Mouse (Mus musculus): ENCODE measurements around the gene Gm26897.

The Gm26897 gene

DNA sequence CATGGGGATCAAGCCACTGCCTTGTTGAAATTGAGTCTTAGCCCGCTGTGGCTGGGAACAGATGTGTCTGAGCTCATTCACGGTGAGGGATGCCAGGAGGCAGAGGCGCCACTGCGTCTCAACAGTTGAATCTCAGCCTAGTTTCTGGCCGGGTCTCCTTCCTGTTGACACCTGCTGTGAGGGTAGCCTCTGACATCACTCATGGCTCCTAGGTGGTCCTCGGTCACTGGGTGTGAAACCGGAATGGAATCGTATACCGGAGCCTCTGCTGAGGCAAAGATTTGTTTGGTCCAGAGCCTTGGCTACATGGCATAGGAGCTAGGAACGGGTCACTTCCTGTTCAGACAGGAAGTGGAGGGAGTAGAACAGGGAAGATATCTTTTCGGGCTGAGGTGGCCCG is at the start of gene Gm26897:
TSS of gene Gm26897 (plus strand) at position 74 of the 400 bp plus-strand sequence.
- no peak for DNase-seq

DNA sequence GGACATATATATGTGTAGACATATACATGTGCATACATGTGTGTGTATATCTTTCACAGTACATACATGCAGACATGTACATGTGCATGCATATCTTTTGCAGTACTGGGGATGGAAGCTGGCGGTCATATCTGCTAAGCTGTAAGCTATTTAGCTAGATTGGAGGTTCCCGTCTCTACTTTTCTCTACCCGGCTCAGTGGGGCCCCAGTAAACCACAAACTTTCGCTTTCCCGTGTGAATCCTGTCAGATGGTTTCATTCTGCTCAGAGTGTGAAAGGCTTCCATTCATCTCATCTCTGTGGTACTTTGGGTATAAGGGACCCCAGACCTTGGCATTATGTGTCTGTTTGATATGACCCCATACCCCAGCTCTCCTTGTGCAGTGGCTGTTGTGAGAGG is 46.4 kb upstream of the Gm26897 start:
- no peak for DNase-seq

DNA sequence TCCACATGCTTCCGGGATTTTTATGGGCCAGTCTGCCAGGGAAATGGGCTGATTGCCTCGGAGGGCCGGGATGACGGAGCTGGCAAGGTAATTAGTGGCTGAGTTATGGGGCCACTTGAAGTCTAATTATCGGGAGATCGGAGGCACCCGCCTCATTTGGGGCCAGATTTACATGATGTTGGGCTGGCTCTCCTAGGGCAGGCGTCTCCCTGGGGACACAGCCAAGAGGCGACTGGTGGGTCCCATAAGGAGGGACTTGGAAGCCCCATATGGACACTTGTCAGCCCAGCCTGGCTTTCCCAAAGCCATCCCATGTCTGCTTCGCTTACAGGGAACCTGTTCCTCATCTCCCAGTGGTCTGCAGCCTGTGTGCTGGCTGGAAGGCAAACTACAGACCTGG is 45.1 kb upstream of the Gm26897 start:
- no peak for DNase-seq

DNA sequence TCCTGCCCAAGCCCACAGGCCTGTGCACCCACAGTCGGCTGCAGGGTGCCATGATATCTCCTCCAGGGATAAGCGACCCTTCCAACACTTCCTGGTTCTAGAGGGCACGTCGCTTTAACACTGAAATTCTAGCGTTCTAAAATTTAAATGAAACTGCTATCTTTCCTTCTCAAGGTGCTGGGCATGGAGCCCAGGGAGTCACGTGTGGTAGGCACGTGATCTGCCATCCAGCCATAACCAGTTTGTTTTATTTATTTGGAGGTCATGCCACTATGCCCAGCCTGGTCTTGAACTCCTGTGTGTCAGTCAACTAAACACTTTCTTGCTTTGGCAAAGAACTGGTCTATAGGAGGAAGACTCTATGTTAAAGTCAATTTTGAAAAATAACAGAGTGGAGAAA is 35.7 kb upstream of the Gm26897 start:
- no peak for DNase-seq

DNA sequence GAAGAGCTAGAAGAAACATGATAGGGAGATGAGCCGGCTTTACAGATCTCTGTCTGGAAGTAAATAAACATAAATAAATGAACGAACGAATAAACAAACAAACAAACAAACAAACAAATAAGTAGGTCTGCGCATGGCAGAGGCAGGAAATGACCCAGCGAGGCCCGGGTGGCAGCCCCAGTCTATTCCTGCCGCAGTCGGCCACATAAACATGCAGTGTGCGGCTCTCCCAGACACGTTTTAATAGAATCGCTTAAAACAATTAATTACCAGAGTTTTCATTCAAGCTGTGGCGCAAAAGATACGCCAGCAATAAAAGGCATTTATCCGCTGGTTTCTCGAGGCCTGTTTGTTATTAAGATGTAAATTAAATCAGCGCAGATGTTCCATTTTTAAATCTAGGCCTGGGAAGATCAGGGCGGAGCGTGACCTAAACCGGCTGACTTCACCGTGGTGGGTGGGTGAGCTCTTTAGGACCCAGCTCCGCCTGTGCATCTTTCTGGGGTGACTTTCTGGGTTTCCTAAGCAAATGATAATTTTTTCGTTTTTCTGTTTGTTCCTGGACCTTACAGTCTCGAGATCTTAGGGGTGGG is 33.9 kb upstream of the Gm26897 start:
- DNase-seq: no peak

DNA sequence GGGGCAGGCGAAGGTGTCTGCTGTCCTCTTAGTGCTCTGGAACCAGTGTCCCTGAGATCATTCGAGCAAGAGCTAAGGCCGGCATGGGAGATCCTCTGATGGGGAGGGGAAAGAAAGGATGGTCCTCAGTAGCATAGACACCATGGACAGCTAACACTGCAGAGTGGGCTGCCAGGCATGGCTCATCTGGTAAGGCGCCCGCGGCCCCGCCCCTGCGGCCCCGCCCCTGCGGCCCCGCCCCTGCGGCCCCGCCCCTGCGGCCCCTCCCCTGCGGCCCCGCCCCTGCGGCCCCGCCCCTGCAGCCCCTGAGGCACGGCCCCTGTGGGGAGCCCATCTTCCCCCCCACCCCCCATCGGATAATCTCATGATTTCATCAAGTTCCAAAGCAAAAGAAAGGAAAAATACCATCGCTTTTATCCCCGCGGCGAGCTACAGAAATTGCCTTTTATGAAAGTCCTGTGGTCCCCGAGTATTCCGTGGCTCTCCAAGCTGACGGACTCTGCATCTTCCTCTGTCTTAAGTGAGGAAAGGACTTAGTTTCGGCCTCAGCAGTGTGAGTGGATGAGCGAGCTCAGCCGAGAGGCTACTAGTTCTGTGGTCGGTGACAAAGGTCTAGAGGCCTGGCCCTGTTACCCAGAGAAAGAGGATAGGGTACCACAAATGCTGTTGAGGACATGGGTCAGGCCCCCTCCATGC is 31.9 kb upstream of the Gm26897 start:
- no peak for DNase-seq

DNA sequence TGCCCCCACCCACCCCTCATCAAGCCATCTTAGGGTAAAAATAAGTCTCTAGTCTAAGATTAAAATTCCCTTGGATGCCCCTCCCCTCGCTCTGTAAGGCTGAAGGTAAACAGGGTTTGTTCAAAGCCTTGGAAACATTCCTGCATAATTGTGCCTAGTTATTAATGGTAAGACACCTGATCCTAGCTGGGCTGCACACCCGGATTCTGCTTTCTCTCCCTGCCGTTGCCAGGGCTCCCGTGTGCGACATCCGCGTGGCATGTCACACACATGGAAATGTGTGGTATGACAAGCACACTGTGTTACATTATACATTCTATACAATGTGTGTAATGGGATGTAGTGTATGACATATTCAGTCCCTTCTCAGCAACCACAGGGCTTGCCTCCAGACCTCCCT is 30.1 kb upstream of the Gm26897 start:
- no peak for DNase-seq

DNA sequence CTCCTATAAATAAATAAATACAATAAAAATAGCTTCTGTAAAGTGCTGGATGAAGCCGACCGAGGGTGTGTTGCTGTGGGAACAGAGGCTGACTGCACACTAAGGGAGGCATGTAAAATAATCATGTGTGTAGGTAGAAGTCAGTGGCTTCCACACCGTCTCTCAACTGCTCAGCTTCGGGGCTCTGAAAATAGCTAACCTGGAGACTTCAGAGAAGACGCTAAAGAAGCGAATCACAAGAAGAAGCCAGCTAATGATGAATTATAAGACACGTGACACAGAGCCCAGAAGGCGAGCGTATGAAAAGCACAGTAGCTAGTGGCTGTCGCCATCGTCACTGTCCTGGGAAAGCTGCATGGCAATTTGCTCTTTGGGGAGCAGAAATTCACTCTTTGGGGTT is 29.4 kb upstream of the Gm26897 start:
- no peak for DNase-seq

DNA sequence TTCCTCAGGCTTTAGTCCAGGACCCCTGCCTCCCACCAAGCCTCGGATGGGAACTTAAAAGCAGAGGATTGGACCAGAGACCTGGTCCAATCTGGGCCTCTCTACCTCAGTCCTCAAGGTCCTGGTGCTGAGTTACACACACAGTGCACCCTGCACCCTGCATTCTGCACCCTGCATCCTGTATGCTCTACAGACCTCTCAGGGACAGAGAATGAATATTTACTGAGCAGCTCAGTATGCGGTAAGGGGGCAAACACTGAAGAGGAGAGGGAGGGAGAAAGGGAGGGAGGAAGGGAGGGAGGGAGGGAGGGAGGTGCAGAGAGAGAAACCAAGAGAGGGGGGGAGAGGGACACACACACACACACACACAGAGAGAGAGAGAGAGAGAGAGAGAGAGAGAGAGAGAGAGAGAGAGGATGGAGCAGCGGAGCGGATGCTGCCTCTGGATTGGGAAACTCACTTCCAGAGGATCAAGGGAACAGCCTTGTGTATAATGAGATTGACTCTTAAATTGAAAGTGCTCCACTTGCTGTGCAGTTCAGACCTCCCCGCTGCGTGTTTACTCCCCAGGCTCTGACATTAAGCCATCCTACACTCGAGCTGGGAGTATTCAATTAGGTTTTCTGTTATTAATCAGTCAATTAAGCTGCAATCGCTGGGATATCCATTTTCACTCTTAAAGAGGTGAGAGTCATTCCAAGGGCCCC is 24.4 kb upstream of the Gm26897 start:
- no peak for DNase-seq

DNA sequence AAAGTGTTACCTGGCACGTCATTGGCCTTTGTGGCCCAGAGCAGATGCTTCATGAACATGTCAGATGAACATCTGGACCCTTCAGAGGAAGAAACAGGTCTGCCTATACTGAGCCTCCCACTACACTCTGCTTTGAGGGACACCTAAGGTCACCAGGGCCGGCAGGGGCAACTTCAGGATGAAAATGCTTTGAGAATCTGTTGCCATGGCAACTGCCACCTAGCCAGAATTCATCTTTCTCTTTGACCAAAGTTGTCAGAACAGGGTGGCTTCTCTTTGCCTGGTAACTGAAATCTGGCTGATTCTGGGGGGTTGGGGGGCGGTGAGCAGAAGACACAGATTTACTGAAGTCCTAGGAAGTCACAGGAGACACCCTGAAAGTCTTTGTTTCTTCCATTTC is 14.7 kb upstream of the Gm26897 start:
- no peak for DNase-seq

DNA sequence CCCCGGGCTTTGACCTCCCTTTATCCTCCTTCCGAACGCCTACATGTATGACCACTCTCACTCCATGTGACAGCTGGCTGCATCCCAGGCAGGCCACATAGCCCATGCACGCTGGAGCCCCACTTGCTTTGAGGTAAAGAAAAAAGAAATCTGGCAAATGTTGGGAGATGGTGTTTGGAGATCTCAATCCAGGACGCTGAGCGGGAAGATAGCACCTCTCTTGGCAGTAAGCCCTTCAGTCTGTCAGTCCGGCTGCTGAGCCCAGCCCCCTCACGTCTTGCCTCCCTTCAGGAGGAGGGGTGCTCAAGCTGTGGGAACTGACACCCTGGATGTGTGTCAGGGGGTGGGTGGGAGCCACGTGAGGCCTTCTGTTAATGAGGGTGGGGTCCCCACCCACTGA is 13.0 kb upstream of the Gm26897 start:
- no peak for DNase-seq

DNA sequence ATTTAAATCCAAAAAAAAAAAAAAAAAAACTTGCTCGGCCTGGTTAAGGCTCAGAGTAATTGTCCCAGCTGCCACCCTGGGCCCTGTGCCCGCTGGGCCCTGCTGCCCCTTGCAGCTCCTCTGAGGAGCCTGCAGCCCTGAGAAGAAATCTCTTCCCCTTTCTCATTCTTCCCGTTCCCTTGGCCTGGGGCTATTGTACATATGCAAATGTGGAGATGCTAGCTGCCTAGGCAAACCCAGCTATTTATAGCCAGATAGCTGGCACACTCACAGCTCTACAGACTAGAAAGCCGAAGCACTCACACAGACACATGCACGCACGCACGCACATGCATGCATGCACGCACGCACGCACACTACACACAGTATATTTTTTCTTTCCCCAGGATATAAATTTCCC is 9.0 kb upstream of the Gm26897 start:
- DNase-seq: no peak

DNA sequence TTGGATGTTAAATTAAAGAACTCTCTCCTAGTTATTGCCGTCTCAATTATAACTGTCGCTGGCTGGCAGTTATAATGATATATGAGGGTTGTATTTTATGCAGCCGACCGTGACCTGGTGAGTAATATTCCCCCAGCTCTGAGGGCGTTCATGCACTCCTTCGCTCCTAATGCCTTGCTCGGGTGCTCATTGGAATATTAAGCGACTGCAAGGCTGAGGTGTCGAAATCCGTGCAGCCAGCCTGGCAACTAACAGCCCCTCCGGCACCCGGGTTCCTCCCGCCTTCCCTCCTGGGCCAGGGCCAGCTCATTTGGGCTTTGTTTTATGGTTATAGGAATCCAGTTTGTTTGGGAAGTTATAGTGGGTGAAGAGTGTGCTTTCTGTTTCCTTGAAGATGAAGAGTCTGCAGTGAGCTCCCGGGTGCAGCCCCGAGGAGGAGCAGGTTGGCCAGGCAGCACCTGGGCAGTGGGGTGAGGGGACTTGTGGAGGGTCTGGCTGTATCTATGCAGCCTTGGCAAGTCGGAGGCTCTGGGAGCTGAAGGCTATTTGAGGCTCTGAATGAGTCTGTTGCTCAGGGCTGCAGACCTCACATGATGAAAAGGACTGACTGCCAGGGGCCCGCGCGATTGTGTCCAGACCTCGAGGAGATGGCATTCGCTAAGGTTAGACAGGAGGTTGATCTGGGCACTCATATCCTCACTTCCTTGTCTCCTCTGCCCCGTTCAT is 8.4 kb upstream of the Gm26897 start:
- DNase-seq: no peak

DNA sequence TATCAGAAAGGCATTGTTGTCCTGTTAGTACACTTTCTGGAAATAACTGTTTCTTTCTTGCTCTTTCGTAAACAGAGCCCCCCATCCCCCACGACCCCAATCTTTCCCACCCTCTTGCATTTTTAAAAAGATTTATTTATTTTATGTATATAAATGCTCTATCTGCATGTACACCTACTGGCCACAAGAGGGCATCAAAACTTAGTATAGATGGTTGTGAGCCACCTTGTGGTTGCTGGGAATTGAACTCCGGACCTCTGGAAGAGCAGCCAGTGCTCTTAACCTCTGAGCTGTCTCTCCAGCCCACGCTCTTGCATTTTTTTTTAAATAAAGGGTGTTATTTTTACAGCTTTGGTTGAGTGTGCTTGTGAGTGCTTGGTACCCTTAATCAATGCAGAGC is 5.3 kb upstream of the Gm26897 start:
- no peak for DNase-seq

DNA sequence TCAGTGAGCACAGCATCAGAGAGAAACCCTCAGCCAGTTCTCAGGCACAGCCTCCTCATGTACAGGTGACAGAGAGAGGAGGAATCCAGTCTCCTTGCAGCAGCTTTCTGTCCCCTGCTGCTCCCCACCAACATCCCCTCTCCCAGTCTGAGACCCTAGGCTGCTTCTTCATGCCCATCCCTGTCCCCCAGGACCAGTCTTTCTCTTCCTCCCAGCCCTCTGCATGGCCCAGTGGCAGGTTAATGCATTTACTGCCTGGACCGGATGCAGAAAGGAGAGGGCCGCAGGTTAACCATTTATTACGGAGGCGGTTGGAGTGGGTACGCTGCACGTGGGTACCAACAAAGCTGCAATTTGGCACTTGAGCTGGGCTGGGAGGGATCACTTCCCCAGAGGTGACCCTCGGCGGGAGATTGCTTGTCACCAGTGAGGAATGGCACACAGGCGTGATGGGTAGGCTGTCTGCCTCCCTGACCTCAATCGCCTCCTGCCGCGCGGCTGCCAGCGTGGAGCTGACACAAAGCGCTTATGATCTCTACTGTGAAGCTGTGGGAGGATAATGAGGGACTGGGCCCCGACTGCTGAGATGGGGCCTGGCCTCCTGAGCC is 3.1 kb upstream of the Gm26897 start:
- no peak for DNase-seq

DNA sequence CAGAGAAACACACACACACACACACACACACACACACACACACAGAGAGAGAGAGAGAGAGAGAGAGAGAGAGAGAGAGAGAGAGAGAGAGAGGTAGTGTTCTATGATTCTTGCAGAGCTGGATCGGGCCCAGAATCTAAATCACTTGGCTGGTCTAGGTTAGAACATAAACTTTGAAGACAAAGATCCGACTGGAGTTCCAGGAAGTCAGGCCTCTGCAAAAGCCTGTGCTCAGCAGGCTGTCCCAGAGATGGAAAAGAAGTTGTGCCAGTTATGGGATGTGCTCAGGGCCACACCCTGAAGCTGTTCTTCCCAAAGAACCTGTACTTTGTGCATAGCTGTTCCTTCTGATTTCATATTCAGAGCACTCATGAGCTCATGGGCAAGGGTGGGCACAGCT is 1.5 kb upstream of the Gm26897 start:
- no peak for DNase-seq

DNA sequence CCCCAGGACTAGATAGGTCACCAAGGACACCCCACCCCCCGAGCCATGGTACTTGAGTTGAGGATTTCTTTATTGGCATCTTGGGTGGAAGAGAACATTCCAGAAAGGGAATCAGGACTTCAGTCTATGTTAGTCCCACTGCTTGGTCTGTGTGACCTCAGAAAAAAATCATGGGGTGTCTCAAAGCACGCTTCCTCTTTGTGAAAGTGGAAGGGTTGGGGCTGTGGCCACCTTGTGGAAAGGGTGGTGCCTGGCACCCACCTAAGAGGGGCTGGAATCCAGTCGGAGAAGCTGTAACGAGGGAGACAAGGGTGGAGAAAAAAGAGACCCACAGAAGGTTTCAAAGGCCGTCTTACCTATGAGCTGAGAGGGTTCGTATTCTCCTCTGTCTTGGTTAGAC is 5.8 kb downstream of the Gm26897 start:
- no peak for DNase-seq

DNA sequence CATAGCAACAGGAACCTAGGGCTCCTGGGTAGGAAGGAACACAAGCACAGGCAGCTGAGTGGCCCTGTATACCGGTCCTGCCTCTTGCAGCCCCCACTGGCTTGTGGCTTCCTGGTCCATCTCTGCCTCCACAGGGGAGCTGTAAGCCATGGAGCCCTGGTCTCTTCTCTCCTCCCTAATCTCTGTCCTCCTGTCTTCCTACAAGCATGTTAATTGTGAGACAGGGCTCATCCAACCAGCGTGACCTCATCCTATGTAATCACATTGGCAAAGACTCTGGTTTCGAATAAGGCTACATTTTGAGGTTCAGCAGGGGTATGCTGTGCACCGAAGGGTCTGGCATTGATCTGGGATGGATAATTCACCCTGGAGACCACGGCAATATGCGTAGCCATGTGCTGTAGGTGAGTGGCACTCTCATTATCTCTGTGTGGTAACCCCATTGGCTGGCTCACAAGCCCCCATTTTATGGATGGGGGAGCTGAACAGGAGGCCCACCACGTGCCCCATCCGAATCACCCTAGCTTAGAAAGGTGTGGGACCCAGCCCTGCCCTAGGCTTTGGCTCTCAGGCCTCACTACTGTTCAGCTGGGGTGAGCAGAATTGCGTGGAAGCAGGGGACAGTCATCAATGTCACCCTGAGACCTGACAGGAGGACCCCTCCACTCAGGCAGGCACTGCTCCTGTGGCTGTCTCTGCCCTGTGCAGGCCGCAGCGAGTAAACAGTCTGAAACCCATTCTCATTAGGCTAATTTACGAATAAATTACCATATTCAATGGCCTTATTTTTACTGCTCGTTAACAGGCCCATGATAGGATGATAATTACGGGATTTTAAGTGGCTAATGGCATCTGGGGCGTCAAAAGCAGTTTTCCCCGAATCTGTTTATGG is 6.9 kb downstream of the Gm26897 start:
- no peak for DNase-seq

DNA sequence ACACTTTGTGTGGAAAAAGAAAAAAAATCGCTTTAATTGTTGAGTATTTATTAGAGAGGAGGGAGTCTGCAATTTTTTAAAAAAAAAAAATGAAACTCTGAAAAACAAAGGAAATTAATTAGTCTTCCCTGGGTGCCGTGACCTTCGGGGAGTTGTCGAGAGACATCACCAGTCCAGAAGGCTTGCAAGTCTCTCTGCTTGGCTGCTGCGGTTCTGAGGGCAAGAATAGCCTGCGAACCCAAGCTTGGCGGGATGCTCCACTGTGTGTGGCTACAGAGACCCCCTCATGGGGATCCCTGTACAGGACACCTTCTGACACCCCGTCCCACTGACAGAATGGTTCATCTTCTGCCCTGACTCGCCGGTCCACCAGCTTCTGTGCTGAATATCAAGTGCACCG is 7.6 kb downstream of the Gm26897 start:
- DNase-seq: no peak

DNA sequence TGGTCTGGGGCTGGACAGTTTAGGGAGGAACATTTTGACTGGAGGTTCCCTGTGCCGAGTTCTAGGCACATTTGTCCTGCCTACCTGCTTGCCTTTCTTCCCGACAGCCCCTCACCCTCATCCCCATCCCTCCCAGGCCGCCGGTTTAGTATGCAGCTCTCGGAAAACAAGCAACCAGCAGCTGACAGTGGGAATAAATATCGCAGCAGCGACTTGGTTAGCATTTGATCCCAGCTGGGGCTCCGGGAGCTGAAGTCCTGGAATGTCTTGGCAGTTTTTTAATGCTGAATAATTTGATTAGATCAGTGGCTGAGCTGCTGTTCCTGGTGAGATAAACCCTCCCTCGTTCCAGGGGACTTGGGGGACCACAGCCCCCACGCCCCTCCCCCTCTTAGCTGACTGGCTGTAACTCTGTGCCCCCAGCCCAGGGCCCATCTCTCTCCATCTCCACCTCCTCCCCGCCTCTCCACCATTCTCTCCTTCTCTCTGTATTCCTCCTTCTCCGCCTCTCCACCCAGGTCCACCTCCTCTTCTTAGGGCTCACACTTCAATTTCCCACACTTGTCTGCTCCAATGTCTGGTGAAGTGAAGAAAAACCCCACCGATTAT is 8.7 kb downstream of the Gm26897 start:
- no peak for DNase-seq

DNA sequence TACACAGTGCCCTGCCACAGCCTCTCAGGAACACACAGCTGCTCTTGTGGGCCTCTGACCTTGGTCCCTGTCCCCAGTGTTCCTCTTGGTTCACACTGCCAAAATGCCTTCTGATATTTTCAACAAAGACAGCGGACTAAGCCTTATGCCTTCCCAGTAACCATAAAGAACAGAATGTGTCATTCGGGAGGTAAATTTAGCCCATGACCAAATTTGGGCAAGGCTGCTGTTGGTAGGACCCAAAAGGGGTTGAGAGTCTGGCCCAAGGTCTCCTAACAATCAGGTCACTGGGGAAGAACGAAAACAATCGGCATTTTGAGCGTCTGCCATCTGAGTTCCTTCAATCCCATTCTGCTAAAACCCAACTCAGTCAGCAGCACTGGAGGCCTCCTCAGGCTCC is 15.9 kb downstream of the Gm26897 start:
- DNase-seq: no peak

DNA sequence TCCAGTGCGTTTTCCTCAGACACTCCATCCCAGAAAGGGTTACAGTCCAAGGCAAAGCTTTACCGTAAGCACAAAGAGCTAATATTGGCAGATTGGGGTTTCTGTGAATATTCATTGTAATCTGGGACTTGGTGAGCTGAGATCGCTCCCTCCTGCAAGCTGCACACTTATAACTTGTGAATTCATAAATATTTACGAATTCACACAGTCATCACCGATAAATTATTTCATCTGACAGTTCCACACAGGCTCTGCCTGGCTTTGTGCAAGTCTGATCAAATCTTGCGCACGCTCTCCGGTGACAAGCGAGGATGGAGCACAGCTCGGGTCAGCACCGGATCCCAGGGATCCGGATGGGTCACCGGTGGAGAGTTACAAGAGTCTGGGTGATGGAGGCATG is 16.4 kb downstream of the Gm26897 start:
- DNase-seq: no peak

Data from liver (tissue).